Mouse (Mus musculus) heart, embryonic 14.5 days (tissue): Measurements from ENCODE around the gene Tirap. TPM values are rescaled to one million over a fixed set of nuclear protein-coding genes. Genes with fewer than 3 reads are reported as not detected.

Experiments
- ATAC-seq: fragments of 200-750 bp; cut with Nextera tagmentation; 2 replicates; pipeline ENCODE4 v1.8.0; 2017; ENCODE audit warnings: low read depth, moderate TSS enrichment; ENCODE audit not compliant: insufficient number of reproducible peaks, insufficient read depth, low FRiP score
- H3K27ac ChIP-seq, 2 experiments: fragments of 200-500 bp in 1 of 2; fragments of 300-500 bp in 1 of 2; sonication (generic) in 1 of 2; replicated peaks in 1 of 2; 2 replicates each; pipeline ENCODE4 v1.5.1; 2012 to 2014; ENCODE audit warnings: low read depth in 2 of 2, low read length in 2 of 2, control low read depth in 1 of 2, mild to moderate bottlenecking in 1 of 2, mixed read lengths in 1 of 2; ENCODE audit not compliant: control insufficient read depth in 1 of 2, insufficient read depth in 1 of 2
- H3K27me3 ChIP-seq: fragments of 300-500 bp; sonication (generic); 2 replicates; pipeline ENCODE4 v1.6.1; 2014; ENCODE audit warnings: mild to moderate bottlenecking, low read length, control low read depth; ENCODE audit not compliant: control insufficient read depth, insufficient read depth
- H3K36me3 ChIP-seq: fragments of 300-500 bp; sonication (generic); 2 replicates; pipeline ENCODE4 v1.6.1; 2014; ENCODE audit warnings: mild to moderate bottlenecking, control low read depth, low read length, mixed read lengths; ENCODE audit not compliant: control insufficient read depth, insufficient read depth
- H3K4me1 ChIP-seq, 2 experiments: fragments of 200-500 bp in 1 of 2; fragments of 300-500 bp in 1 of 2; sonication (generic) in 1 of 2; 2 replicates each; pipeline ENCODE4 v1.6.1; 2012 to 2014; ENCODE audit warnings: low read length in 2 of 2, control low read depth in 1 of 2, mixed read lengths in 1 of 2; ENCODE audit not compliant: control insufficient read depth in 2 of 2, insufficient read depth in 2 of 2
- H3K4me2 ChIP-seq: fragments of 300-500 bp; sonication (generic); 2 replicates; pipeline ENCODE4 v1.6.1; 2014; ENCODE audit warnings: mild to moderate bottlenecking, low read length
- H3K4me3 ChIP-seq, 2 experiments: fragments of 200-500 bp in 1 of 2; fragments of 300-500 bp in 1 of 2; sonication (generic) in 1 of 2; 2 replicates each; pipeline ENCODE4 v1.5.1; 2012 to 2014; ENCODE audit warnings: low read length in 2 of 2, mild to moderate bottlenecking in 2 of 2, control low read depth in 1 of 2, low read depth in 1 of 2, moderate library complexity in 1 of 2; ENCODE audit not compliant: control insufficient read depth in 1 of 2, insufficient read depth in 1 of 2
- H3K9ac ChIP-seq: fragments of 300-500 bp; sonication (generic); 2 replicates; pipeline ENCODE4 v1.6.1; 2014; ENCODE audit warnings: mild to moderate bottlenecking, low read length
- H3K9me3 ChIP-seq: fragments of 300-500 bp; sonication (generic); 2 replicates; pipeline ENCODE4 v1.6.1; 2016; ENCODE audit warnings: low read length, control low read depth; ENCODE audit not compliant: control insufficient read depth
- WGBS: fragments of 180-500 bp; shearing (Covaris S2); extraction: QIAGEN DNeasy Blood & Tissue Kit; methylation state at CpG from one replicate; pipeline ENCODE4 v1.1.7; 2014; 5-methylcytosine and 5-hydroxymethylcytosine counted together
- polyA plus RNA-seq: library from polyadenylated mRNA; unstranded; fragments of >200 nt; fragmentation: Nextera tagmentation; extraction: Ambion mirVana; gene quantifications from 2 replicates; pipeline ENCODE4 v1.2.1, GENCODE M21; 2014

The Tirap gene
- 7.8 and 8.0 TPM in 2 replicates for polyA plus RNA-seq

- Histone ChIP-seq H3K4me2 (peak within 1 kb of the TSS; percentile 77), H3K4me1 (peaks cover 2 to 15% of the 10 kb centered on the region in 2 experiments), H3K9ac (peak within 1 kb of the TSS; percentile 89), H3K9me3 (no peaks in the 10 kb centered on the region), H3K27ac (peak within 1 kb of the TSS; percentile 8 to 57; a peak in 3 of 4 replicates), H3K27me3 (no peaks in the 10 kb centered on the region), H3K4me3 (peak within 1 kb of the TSS; percentile 67 to 81), H3K36me3 (peaks cover 13% of the 10 kb centered on the region)
- peak; percentile 91 for ATAC-seq
- WGBS = 1% methylated on average over 32 of the region's 44 CpGs
Observed at GRCm38 (mm10) chr9:35199772-35200471, at the start of gene Tirap, which contains the start of gene Srpr. TSS of gene Tirap (minus strand) at chr9:35200291. TSS of gene Srpr (plus strand) at chr9:35200175.

DNA sequence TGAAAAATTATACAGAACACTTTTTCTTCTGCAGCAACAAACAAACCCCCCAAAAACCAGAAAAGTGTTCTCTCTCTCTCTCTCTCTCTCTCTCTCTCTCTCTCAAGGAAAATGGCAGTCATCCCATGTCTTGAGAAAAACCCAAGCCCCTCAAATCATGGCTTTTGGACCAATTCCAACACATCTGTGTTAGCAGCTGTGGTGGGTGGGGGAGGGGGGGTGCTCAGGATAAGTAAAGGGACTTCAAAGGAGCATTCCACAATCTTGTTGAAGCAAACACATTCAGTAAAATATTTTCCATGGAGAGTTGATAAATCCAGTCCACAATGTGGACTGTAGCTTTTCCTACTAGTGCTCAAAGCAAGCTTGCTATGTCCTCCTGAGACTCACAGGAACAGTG, 49.4 kb upstream of the Tirap start:
- no peaks in the 10 kb centered on the region for H3K27me3 ChIP-seq
- H3K4me1 ChIP-seq = peaks cover 0 to 8% of the 10 kb centered on the region in 2 experiments; a peak in 1 of 4 replicates
- H3K36me3 ChIP-seq = no peaks in the 10 kb centered on the region
- no peak overlapping the region for H3K4me3 ChIP-seq
- H3K9ac ChIP-seq = no peak overlapping the region
- no peak overlapping the region for H3K27ac ChIP-seq
- H3K9me3 ChIP-seq = no peaks in the 10 kb centered on the region
- no peak for ATAC-seq
- no peak overlapping the region for H3K4me2 ChIP-seq

- ATAC-seq = no peak
Observed at GRCm38 (mm10) chr9:35247405-35247804, 47.3 kb upstream of the Tirap start.

GRCm38 (mm10) chr9:35239734-35240133, 39.6 kb upstream of the Tirap start:
- no peak overlapping the region for H3K4me2 ChIP-seq
- no peaks in the 10 kb centered on the region for H3K27me3 ChIP-seq
- H3K9me3 ChIP-seq = no peaks in the 10 kb centered on the region
- H3K4me1 ChIP-seq = peaks cover 0 to 2% of the 10 kb centered on the region in 2 experiments; a peak in 1 of 4 replicates
- WGBS = 58% methylated on average over 1 of the region's 1 CpGs
- peak overlapping the region in 1 of 2 experiments; percentile 1; a peak in 2 of 4 replicates for H3K27ac ChIP-seq
- H3K4me3 ChIP-seq = no peak overlapping the region
- H3K36me3 ChIP-seq = peaks cover 5% of the 10 kb centered on the region; the same call in 1 of the 2 replicates
- ATAC-seq = no peak
- no peak overlapping the region for H3K9ac ChIP-seq

More at GRCm38 (mm10) chr9:35247405-35247804, 47.3 kb upstream of the Tirap start:
- Histone ChIP-seq H3K27ac (no peak overlapping the region), H3K4me3 (no peak overlapping the region), H3K9ac (no peak overlapping the region), H3K9me3 (no peaks in the 10 kb centered on the region), H3K4me2 (no peak overlapping the region), H3K4me1 (peaks cover 0 to 8% of the 10 kb centered on the region in 2 experiments; a peak in 1 of 4 replicates), H3K36me3 (no peaks in the 10 kb centered on the region), H3K27me3 (no peaks in the 10 kb centered on the region)
- 95% methylated on average over 2 of the region's 2 CpGs for WGBS

DNA sequence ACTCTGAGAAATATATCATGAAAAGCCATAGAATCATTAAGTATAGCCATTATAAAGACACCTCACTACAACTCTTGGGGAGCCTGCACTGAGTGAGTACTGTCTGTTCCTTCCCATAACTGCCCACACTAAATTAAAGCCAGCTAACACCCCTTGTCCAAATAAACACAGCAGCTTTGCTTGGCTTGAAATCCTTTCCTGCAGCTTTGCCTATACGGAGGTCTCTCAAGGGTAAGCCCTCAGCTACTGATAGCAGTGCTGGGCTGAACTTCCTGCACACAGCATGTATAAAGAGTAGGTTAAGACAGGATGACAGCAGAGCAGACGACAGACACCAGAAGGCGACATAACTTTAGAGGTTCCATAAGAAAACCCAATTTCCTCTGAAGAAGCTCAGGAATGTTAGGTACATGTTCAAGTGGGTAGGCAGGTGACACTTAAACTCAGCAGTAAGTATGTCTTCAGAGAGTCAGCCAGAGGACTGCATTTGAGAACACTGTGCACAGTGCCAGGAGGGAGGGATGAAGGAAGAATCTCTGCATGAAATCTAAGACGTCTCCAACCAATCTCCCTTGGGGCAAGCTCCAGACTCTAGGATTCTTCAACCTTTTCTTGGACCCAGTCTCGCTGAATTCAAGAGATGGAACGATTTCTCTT, 39.0 kb upstream of the Tirap start:
- H3K4me3 ChIP-seq = no peak overlapping the region
- no peaks in the 10 kb centered on the region for H3K9me3 ChIP-seq
- H3K36me3 ChIP-seq = peaks cover 12% of the 10 kb centered on the region; the same call in 1 of the 2 replicates
- WGBS = 38% methylated on average over 6 of the region's 6 CpGs
- H3K27ac ChIP-seq = peak overlapping the region in 1 of 2 experiments; percentile 1; a peak in 2 of 4 replicates
- peaks cover 0 to 2% of the 10 kb centered on the region in 2 experiments; a peak in 1 of 4 replicates for H3K4me1 ChIP-seq
- no peak overlapping the region for H3K4me2 ChIP-seq
- ATAC-seq = peak; percentile 77
- no peak overlapping the region for H3K9ac ChIP-seq
- H3K27me3 ChIP-seq = no peaks in the 10 kb centered on the region

DNA sequence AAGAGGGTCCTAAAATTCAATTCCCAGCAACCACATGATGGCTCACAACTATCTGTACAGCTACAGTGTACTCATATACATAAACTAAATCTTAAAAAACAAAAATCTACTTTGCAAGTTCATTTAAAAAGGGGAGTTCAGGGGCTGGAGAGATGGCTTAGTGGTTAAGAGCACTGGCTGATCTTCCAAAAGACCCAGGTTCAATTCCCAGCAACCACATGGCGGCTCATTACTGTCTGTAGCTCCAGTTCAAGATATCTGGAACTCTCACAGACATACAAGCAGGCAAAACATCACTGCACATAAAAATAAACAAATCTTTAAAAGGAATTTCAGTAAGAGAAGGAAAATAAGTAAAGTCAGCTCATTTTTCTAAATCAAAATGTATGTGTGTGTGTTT, 38.3 kb upstream of the Tirap start:
- 91% methylated on average over 1 of the region's 1 CpGs for WGBS
- Histone ChIP-seq H3K9me3 (no peaks in the 10 kb centered on the region), H3K9ac (no peak overlapping the region), H3K4me2 (no peak overlapping the region), H3K36me3 (peaks cover 13% of the 10 kb centered on the region), H3K4me3 (no peak overlapping the region), H3K27me3 (no peaks in the 10 kb centered on the region), H3K4me1 (peaks cover 0 to 2% of the 10 kb centered on the region in 2 experiments; a peak in 1 of 4 replicates), H3K27ac (no peak overlapping the region)
- ATAC-seq = no peak

DNA sequence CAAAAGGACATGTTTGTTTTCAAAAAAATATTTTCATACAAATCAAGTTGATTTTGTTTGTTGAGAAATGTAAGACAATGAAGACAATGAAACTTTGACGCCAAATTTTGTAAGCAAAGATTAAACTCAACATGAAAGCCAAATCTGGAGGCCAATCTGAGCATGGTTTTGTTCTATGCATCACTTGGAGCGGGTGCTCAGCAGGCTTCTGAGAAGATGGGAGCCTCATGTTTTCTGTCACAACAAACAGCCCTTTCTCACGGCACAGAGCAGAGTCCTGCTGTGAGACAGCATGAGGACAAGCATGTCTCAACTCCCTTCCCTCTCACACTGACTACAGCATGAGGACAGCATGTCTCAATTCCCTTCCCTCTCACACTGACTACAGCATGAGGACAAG, 35.9 kb upstream of the Tirap start:
- no peaks in the 10 kb centered on the region for H3K27me3 ChIP-seq
- no peak overlapping the region for H3K27ac ChIP-seq
- no peak overlapping the region for H3K9ac ChIP-seq
- no peak for ATAC-seq
- peaks cover 20% of the 10 kb centered on the region for H3K36me3 ChIP-seq
- 58% methylated on average over 3 of the region's 3 CpGs for WGBS
- no peak overlapping the region for H3K4me2 ChIP-seq
- no peaks in the 10 kb centered on the region for H3K9me3 ChIP-seq
- peaks cover 0 to 2% of the 10 kb centered on the region in 2 experiments; a peak in 1 of 4 replicates for H3K4me1 ChIP-seq
- H3K4me3 ChIP-seq = no peak overlapping the region
